In genomic region chr16:91729066-91729482, GRCm38 (mm10) we compare ENCODE assay signal across 8 mouse cellular contexts. TPM values are rescaled to one million over a fixed set of nuclear protein-coding genes. Genes with fewer than 3 reads are reported as not detected.
DNase-seq lines count a peak whose midpoint lies in the region; ATAC-seq and TF ChIP-seq lines count a peak whose summit lies in the region.

Gene Itsn1 (plus strand): TSS chr16:91729281.

- TF ChIP-seq CTCF in bone marrow macrophage, adult 2 months (IDR thresholded peaks at IDR 0.05; ENCODE audit: low read depth, low read length): no peak
- no peak for TF ChIP-seq CTCF in embryonic fibroblast, embryonic 13.5 days (IDR thresholded peaks at IDR 0.05; ENCODE audit: borderline replicate concordance, insufficient read depth, low read length)

- peak within 1 kb of the TSS; percentile 64 for H3K4me2 ChIP-seq in kidney, embryonic 15.5 days

- peaks cover 4% of the 10 kb centered on the region; the same call in 1 of the 2 replicates for H3K36me3 ChIP-seq in kidney, embryonic 15.5 days

- peak within 1 kb of the TSS; percentile 94 for H3K4me3 ChIP-seq in bone marrow macrophage, adult 2 months (ENCODE audit: insufficient read depth, low read length)
- peak within 1 kb of the TSS; percentile 96 for H3K4me3 ChIP-seq in embryonic fibroblast, embryonic 13.5 days (ENCODE audit: insufficient read depth, low read length)
- peak within 1 kb of the TSS; percentile 79 for H3K4me3 ChIP-seq in kidney, embryonic 15.5 days (replicated peaks)

- DNase-seq in 416B (ENCODE audit: low read depth) (peak; percentile 100), liver (peak; percentile 99)
- peak; percentile 97 to 98 for DNase-seq in heart, adult 9 months (ENCODE audit: low spot score in 2 of 2)
- DNase-seq in spleen, postnatal 4 days (ENCODE audit: low spot score in 2 of 2): peak; percentile 96 to 97

- H3K27ac ChIP-seq in bone marrow macrophage, adult 2 months (ENCODE audit: insufficient read depth, low read depth, low read length): peak within 1 kb of the TSS; percentile 86
- peak within 1 kb of the TSS; percentile 85 for H3K27ac ChIP-seq in embryonic fibroblast, embryonic 13.5 days (ENCODE audit: insufficient read depth, low read length)
- H3K27ac ChIP-seq in kidney, embryonic 15.5 days: peak within 1 kb of the TSS; percentile 95

- TF ChIP-seq POLR2A in bone marrow macrophage, adult 2 months (IDR thresholded peaks at IDR 0.05; ENCODE audit: borderline replicate concordance, low read depth, low read length): peak; percentile 84; the same call in 1 of the 2 replicates
- TF ChIP-seq POLR2A in embryonic fibroblast, embryonic 13.5 days (IDR thresholded peaks at IDR 0.05; ENCODE audit: low read depth, low read length): peak; percentile 96

- WGBS in kidney, embryonic 15.5 days: under 1% methylated on average over 27 of the region's 33 CpGs

- H3K4me1 ChIP-seq in bone marrow macrophage, adult 2 months (ENCODE audit: control insufficient read depth, insufficient read depth, low read length): peaks cover 31% of the 10 kb centered on the region
- H3K4me1 ChIP-seq in embryonic fibroblast, embryonic 13.5 days (ENCODE audit: control insufficient read depth, insufficient read depth, low read length): peaks cover 4% of the 10 kb centered on the region; the same call in 1 of the 2 replicates
- H3K4me1 ChIP-seq in kidney, embryonic 15.5 days: peaks cover 31% of the 10 kb centered on the region

- peak within 1 kb of the TSS; percentile 79 for H3K9ac ChIP-seq in kidney, embryonic 15.5 days

- no peaks in the 10 kb centered on the region for H3K27me3 ChIP-seq in kidney, embryonic 15.5 days

- ATAC-seq in kidney, embryonic 15.5 days (replicated peaks; ENCODE audit: low FRiP score): peak; percentile 94
- peak; percentile 74 for ATAC-seq in monocyte, adult 5-6 weeks (replicated peaks; ENCODE audit: insufficient number of reproducible peaks, low FRiP score, low TSS enrichment, poor library complexity, severe bottlenecking)

- no peaks in the 10 kb centered on the region for H3K9me3 ChIP-seq in kidney, embryonic 15.5 days (replicated peaks)

RNA-seq across cellular contexts. Expression of gene Itsn1, which starts in this region (rescaled TPM):
- polyA plus RNA-seq in bone marrow macrophage, adult 2 months (2012; ENCODE audit: insufficient read depth, insufficient read length, missing spikeins): 110 and 130 TPM in 2 replicates
- polyA plus RNA-seq in embryonic fibroblast, embryonic 13.5 days (2011; ENCODE audit: insufficient read length, low read depth, missing spikeins): 108 and 136 TPM in 2 replicates
- polyA plus RNA-seq in kidney, embryonic 15.5 days (2015; fragmentation: Nextera tagmentation; extraction: Ambion mirVana): 24.6 and 27.6 TPM in 2 replicates
- 17.6 to 27.7 TPM (median 24.7 TPM) in 3 replicates for total RNA-seq in monocyte, adult 5-6 weeks (2017)

Comparison
In these comparisons a context has a peak if more than half of its experiments do, and no peak if none do; other contexts are left out.
1. Peak in every context shown above with its lines: DNase-seq, ATAC-seq, H3K4me3 ChIP-seq and H3K27ac ChIP-seq.